Mouse (Mus musculus) G1E-ER4 (cell line): ENCODE results near the gene Mab21l1. TPM values are rescaled to one million over a fixed set of nuclear protein-coding genes. Genes with fewer than 3 reads are reported as not detected.

Experiments used
- GATA1 ChIP-seq: IDR thresholded peaks from one replicate; pipeline ENCODE4 v1.8.0; 2012; ENCODE audit warnings: low read length, inconsistent platforms
- polyA plus RNA-seq: library from polyadenylated mRNA; stranded (reverse); fragments of >175 nt; gene quantifications from 2 replicates; pipeline ENCODE4 v1.2.3, GENCODE M21; 2012

Mab21l1 gene
- not detected in 2 replicates for polyA plus RNA-seq

DNA sequence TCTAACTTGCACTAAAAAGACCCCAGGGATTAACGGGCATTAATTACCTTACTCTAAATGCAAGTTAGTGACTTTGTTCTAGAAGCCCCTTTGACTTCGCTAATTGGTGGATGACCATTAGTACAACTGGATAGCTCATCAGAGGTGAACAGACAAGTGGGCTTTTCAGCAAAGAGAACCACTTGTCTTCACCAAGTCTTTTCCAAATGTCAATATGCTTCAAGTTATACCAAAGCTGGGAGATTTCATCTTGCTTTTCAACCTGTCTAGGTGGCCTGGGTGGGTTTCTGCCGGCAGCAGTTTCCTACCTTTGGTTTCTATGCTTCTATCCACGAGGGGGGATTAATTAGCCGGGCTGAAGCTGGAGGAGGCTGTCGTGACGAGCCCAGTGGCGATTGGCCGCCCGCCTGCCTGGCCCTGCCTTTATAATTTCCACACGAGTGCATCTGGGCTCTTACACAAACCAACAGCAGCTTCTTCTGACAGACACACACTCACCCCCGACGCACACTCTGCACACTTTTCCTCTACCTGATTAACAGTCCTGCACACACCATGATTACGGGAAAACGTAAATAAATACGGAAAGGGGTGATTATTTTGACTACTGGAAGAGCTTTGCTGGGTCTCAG, at the start of gene Mab21l1:
Gene Mab21l1, plus strand, starts transcription at position 455 of the 632 bp plus-strand sequence.
- TF ChIP-seq GATA1: no peak

DNA sequence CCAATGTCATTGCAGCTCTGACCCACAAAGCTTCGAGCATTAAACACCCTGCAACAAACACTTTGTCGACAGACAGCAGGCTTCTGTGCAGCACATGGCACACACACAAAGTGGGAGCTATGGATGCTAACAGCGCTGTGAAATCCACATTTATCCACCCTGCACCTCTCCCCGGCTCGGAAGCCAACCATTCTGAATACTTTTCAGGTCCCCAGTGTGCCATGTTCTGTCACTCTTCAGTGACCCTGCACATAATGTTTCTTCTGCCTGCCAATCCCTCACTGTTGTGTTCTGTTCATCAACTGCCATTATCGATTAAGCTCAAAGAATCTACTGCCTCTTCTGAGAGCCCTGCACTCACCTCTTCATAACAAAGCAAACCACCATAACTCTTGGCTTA, 48.6 kb upstream of the Mab21l1 start:
- no peak for TF ChIP-seq GATA1

- TF ChIP-seq GATA1: no peak
These were observed 40.9 kb upstream of the Mab21l1 start for GRCm38 (mm10) chr3:55741428-55741827.

- no peak for TF ChIP-seq GATA1
These were observed 40.1 kb upstream of the Mab21l1 start for GRCm38 (mm10) chr3:55742218-55742617.

DNA sequence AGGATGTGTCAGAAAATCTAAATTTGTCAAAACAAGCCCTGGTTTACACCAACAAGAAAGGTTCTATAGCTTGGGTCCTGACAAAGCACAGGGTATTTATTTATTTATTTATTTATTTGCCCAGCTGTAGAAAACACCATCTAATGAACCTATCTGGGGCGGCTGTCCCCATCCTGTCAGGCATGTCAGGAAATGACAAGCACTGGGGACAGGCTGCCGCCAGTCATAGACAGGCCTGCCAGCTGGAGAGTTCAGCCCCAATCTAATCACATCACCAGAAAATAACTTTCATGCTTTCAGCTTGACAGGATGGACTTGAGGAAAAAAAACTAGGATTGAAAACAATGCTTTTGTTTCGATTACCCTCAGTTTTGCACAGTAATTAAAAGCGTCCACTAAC, 39.7 kb upstream of the Mab21l1 start:
- TF ChIP-seq GATA1: no peak

DNA sequence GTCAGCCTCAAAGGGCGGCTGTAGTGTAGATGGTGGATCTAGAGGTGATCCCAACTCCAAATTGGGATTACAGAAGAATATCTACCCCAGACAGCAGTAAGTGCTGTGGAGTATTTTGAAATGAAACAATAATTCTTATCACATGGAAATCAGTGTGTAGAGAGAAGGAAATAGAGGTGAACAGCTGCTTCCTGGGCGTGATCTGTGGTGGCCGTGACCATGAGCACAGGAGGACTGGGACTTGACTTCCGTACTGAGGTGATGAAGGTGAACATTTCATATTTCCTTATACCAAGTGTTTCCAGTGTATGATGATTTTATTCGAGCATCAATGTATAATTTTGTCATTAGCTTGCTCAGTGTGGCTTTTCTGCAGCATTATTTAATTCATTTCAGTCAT, 38.4 kb upstream of the Mab21l1 start:
- no peak for TF ChIP-seq GATA1

DNA sequence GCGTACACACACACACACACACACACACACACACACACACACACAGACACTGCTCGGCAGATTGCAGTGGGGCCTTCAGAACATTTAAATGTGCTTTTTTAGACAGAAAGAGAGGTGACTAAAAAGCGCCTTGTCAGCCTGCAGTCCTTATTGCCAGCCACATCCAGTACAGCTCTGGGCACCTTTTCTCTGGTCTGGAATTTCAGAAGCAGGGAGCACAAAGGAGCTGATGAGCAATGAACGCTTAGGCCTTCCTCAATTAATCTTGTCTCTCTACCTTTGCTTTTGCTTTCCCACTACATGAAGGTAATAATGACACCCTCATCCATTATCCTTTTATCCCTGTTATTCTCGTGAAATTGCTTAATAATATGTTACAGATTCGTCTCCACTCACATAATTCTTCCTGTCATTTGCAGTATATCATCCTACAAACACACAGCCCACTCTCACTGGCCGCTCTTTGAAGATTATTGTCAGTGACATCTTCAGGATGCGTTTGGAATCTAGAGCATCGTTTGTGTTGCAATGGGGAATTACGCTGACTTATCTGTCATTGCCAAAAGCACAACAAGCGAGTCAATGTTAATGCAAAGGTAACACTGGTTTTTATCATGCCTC, 31.8 kb upstream of the Mab21l1 start:
- TF ChIP-seq GATA1: no peak

GRCm38 (mm10) chr3:55751363-55751762, 30.9 kb upstream of the Mab21l1 start:
- no peak for TF ChIP-seq GATA1

GRCm38 (mm10) chr3:55752558-55752957, 29.8 kb upstream of the Mab21l1 start:
- no peak for TF ChIP-seq GATA1

- no peak for TF ChIP-seq GATA1
These were observed 28.4 kb upstream of the Mab21l1 start for GRCm38 (mm10) chr3:55753872-55754271.

DNA sequence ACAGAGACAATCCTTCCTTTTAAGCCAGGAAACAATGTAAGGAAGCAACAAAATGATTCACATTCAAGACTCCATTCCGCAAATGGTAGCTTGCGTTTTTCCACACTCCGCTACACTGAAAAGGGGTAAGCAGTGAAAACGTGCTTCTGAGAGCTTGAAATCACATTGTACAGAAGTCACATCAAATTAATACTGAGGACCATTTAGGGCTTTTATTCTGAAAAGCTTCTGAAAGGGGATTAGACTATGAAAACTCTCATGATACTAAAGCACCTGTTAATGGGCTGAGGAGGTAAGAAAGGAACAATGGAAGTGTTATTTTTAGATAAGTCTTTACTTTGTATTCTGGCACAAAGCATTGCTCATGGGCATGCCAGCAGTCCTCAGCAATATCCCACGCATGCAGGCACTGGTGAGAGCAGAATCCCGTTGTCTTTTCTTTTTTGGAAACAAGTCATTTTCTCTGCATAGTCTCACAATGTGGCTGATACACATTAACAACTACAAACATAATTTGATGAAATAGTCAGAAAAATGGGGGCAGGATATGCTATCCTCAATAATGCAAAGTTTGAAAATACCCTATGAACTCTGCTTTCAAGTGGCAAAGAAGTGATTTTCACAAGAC, 27.2 kb upstream of the Mab21l1 start:
- TF ChIP-seq GATA1: no peak

- TF ChIP-seq GATA1: no peak
These were observed 26.3 kb upstream of the Mab21l1 start for GRCm38 (mm10) chr3:55755805-55756601.

DNA sequence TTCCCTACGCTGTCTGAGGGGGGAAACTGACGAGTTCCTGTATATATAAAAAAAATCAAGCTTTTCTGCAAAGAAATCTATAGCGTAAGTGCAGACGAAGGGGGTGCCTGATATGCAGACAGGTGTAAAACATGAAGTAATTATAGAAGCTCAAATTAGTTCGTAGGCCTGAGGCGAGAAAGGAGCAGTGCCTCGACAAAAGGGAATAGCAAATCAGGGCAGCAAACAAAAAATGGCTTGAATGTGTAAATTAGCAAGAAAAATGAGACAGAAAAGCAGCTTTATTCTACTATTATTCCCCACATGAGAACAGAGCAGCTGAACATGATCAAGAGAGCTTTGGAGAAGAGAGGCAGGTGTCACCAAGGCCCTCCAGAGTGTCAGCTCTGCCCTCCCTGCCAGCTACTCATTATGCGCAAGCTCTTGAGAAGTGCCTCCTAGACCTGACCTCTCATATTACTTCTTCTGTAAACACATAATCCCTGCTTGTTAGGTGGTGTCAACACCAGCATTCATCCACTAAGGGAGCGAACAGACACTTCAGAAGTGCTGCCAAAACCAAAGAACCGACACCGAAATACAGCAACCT, 25.6 kb upstream of the Mab21l1 start:
- TF ChIP-seq GATA1: no peak

GRCm38 (mm10) chr3:55758297-55758696, 24.0 kb upstream of the Mab21l1 start:
- no peak for TF ChIP-seq GATA1

GRCm38 (mm10) chr3:55763591-55763990, 18.7 kb upstream of the Mab21l1 start:
- no peak for TF ChIP-seq GATA1

- no peak for TF ChIP-seq GATA1
These were observed 13.7 kb upstream of the Mab21l1 start for GRCm38 (mm10) chr3:55768654-55769053.
